Mouse (Mus musculus): ENCODE data around the gene Prtn3. TPM values are rescaled to one million over a fixed set of nuclear protein-coding genes. Genes with fewer than 3 reads are reported as not detected.

Gene Prtn3
- total RNA-seq, 1 experiment from 2014 or later = 1.0 TPM

DNA sequence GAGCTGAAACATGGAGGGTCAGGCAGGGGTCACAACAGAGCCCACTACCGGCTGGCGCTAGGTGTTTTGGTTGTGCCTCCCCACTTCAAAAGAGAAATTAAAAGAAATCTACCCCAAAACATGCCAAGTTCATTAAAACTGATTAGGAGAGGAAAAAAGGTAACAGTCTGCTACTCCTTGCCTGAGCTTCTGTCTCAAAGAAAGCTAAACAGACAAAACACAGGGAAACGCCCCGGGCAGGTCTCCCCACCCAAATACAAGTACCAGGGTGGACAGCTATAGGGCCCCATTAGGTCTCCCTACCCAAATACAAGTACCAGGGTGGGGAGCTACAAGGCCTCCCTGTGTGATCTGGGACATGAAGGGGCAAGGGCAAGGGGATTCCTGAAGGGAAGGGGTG is 36.3 kb downstream of the Prtn3 start, which contains the start of gene Gm26602:
Gm26602 (plus strand) TSS at position 301 of the 400 bp plus-strand sequence.
- no peak for DNase-seq

DNA sequence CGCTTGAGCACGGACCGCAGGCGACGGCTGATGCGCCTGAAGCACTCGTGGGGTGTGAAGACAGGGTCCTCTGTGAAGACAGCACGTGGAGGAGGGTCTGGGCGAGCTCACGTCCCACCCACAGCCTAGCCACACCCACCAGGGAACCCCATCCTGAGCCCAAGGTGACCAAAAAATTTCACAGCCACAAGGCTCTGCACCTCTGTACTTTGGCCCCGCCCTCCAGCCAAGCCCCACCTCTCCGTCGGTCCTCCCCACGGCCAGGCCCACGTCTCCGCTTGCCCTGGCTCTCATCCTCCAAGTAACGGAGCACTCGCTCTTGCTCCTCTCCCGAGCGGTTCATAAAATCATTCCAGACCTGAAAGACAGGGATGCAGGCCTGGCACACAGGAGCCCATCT is 38.1 kb downstream of the Prtn3 start:
- DNase-seq = no peak

DNA sequence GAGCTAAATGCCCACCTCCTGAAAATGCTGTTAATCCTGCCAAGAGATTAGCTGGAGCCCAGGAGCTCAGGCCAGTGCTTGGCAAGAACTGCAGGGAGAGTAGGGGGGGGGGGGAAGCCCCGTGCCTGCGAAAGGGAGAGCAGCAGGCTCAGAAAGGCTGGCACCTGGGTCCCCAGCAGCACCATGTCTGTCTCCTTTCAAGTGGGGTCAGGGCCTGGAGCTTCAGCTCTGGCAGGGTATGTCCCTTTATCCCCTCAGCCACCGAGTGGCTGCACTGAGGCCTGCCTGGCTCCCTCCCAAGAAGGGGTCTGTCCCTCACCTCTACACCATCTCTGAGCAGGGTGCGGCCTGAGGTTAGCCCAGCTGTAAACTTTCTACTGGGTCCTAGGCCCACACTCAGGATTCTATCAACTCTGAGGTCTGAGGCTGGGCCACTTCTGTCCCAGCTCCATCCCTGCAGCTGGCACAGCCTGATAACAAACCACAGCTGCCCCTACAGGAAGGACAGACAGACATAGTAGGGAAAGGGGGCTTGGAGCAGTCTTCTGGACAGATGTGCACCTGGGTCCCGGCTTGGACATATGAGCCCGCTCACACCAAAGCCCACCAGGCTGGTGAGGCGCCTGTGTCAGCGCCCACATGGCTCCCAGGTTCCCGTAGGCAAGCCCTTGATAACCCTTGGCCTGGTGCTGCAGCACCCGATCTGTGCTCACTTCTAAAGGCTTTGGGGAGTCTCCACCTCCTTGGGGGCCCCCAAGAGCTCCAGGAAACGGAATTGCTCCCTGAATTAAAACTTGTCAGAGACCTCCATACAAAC is 40.1 kb downstream of the Prtn3 start:
- no peak for DNase-seq

DNA sequence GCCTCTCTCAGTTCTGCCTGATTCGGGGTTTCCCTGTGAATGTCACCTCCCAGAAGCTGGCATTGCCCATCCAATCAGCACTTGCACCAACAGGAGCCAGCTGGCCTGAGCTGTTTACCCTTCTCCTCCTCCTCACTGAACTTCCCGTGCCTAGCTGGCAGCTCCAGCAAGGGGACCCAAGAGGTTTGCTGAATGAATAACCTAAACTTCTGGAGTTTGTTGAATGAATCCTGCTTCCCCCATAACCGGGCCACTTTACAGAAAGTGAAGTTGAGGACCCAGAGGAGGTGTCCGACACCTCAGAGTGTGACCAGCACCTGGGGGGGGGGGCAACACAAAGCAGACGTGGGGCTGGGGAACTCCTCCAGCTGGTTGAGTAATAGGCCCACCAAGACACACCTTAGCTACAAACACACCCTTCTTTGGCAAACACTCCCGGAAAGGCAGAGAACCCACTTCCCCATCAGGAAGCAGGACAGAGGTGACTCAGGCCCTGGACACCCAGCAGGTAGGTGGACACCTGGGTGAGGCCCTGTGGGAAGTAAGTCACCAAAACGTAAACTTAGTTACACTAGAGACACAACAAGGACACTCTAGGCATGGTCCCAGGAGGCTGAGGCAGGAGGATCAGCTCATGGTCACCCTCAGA is 40.8 kb downstream of the Prtn3 start:
- DNase-seq = peak; percentile 58

DNA sequence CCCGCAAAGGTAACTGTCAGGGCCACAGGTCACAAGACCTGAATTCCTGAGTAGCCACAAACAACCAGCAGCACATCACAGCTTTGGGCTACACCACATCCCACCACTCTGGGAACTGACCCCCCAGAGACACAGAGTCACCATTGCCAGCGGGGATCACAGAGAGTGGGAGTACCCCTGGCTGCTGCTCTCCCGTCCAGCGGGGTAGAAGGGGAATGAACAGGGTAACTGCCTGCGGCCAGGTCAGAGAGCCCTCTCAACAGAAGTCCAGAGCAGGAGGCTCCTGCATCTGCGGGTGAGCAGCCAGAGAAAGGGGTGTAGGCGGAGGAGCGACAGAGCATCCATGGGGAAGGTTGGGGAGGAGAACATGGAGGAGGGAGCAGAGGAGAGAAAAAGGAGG is 41.8 kb downstream of the Prtn3 start:
- DNase-seq = peak; percentile 34

DNA sequence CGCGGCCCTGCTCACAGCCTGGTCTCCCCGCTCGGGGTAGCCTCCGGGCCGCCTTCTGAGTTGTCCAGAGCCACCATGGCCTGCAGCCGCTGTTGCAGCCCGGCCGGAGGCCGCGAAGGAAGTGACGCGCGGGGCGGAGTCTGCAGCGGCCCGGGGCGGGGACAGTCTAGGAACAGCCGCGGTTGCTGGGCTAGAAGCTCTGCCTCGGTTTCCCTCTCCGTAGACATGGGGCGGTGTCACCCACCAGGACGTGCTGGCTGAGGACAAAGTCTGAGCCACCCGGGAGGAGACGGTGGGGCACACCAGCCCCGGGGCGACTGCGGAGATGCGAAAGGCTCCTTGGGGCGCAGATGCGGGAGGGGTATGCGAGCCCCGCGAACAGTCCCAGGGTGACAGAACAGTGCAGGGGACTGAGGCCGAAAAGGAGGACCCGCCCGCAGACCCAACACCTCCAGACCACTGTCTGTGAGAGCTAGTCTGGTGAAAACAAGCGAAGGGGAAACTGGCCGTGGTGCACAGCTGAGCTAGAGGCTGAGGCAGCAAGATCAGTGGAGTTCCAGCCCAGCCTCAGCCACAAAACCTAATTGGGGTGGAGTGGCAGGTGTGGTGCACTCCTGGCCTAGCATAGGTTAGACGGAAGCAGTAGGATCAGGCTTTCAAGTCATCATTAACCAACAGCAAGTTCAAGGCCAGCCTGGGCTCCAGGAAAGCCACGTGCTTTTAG is 42.7 kb downstream of the Prtn3 start, which contains the start of gene Kiss1r:
Kiss1r (plus strand) TSS at position 164 of the 724 bp plus-strand sequence.
- peak; percentile 95 for DNase-seq

DNA sequence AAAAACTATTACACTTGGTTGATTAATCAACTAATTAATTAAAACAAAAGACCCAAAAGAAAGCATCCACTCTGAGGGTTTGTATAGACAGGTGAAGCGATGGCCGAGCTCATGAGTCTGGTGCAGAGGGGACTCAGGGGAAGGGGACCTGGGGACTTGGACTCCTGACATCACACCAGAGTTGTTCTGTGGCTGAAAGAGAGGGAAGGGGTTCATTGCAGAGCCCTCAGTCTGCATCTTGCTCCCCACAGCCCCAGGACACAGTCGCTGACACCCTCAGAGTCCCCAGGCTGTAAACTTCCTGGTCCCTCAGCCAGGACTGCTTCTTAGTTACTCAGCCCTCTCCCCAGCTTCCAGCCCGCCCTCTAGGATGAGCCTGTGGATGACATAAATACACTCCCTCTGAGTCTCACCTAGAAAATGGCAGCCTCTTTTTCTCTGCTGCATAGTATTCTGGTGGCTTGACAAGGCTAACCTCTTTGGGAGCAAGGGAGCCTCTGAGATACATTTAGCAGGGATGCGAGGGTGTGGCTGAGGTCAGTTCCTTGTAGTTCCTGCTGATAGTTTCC is 43.3 kb downstream of the Prtn3 start:
- no peak for DNase-seq

DNA sequence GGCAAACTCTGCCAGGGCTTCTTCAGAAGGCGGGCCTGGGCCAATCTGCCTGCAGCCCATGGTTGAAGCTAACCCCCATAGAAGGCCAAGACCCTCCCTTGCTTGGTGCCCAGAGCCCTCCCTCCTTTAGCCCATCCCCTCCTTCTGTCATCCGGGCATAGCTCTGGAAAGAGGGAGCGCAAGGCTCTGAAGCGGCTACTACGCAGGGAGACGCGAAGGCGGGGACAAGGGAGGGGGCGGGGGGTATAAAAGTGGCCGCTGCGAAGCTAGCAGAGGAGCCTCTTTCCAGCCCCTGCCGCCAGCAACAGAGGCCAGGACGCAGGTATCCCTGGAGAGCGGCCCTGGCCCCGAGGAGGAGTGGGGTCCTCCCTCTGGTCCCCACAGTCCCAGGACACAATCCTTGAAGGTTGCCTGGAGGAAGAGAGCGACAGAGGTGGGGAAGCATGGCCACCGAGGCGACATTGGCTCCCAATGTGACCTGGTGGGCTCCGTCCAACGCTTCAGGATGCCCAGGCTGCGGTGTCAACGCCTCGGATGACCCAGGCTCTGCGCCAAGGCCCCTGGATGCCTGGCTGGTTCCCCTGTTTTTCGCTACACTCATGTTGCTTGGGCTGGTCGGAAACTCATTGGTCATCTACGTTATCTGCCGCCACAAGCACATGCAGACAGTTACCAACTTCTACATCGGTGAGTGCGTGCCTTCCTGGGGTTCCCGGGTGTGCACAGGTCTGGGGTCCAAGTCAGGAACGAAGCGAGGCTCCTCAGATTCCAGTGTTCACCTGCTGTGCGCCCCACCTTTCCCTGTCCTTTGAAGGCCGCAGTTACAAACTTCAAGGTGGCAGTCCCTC is 44.2 kb downstream of the Prtn3 start:
- peak; percentile 56 for DNase-seq

DNA sequence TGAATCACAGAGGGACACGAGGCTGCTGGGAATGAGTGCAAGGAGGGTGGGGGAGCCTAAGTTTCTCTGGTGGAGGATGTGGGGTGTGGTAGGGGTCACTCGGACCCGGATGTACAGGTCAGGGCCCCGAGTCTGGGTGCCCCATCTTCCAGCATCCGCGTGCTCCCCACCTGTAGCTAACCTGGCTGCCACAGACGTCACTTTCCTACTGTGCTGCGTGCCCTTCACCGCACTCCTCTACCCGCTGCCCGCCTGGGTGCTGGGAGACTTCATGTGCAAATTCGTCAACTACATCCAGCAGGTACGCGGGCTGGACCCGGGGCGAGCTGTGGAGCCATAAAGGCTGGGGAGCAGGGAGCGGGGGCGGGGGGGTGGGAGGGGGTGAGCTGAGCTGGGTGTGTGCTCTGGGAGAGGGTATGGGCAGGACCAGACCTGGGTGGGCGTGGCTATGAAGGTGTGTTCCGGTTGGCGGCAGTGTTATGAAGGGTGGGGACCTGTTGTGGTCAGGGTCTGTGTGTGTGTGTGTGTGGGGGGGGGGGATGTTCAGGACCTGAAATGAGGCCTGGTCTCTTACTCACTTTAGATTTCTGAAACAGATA is 45.1 kb downstream of the Prtn3 start:
- DNase-seq = no peak

DNA sequence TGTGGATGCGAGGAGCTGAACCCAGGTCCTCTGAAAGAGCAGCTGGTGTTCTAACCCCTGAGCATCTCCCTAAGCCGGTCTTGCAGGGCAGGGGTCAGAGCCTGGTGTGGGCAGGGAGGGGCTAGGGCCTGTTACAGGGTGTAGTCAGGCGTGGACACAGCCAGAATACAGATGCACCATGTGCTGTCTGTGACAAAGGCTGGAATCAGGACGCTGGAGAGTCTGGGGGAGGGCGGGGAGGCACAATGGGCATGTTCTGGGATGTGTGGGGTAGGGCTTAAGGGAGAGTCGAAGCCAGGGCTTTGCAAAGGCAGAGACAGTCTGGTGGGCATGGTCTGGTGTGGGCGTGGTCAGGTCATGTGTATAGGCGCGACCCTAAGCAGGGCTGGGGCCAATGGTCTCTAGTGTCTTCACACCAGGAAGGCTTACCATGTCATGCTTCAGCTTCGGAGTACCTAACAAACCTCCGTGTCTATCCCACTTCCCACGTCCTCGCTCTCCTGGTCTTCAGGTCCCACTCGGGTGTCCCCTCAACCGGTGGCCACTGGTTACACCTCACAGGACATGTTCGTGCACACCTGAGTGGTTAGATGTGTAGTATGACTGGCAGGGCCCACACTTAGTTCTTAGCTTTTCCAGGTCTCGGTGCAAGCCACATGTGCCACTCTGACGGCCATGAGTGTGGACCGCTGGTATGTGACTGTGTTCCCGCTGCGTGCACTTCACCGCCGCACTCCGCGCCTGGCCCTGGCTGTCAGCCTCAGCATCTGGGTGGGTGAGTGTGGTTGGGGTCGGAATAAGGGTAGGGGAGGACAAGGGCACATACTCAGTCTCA is 46.0 kb downstream of the Prtn3 start:
- DNase-seq = no peak

DNA sequence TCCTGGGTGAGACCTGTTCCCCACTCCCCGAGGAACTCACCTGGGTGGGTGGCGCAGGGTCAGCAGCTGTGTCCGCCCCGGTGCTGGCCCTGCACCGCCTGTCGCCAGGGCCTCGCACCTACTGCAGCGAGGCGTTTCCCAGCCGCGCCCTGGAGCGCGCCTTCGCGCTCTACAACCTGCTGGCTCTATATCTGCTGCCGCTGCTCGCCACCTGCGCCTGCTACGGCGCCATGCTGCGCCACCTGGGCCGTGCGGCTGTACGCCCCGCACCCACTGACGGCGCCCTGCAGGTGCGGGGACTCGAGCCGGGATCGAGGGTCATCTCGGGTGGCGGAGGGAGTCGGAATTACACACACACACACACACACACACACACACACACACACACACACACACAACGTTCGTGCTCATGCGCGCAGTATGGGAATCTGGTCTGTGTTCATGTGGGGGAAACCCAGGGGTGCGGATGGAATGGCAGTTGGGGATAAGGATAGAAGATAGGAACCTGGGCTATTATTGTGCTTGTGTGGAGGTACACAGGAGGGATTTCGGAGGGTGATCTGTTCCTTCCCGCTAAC is 46.8 kb downstream of the Prtn3 start, which contains the start of gene R3hdm4:
R3hdm4 (minus strand) TSS at position 251 of the 578 bp plus-strand sequence.
- DNase-seq = no peak

DNA sequence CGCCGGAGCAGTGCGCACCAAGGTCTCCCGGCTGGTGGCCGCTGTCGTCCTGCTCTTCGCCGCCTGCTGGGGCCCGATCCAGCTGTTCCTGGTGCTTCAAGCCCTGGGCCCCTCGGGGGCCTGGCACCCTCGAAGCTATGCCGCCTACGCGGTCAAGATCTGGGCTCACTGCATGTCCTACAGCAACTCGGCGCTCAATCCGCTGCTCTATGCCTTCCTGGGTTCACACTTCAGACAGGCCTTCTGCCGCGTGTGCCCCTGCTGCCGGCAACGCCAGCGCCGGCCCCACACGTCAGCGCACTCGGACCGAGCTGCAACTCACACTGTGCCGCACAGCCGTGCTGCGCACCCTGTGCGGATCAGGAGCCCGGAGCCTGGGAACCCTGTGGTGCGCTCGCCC is 47.3 kb downstream of the Prtn3 start:
- DNase-seq = peak; percentile 43

DNA sequence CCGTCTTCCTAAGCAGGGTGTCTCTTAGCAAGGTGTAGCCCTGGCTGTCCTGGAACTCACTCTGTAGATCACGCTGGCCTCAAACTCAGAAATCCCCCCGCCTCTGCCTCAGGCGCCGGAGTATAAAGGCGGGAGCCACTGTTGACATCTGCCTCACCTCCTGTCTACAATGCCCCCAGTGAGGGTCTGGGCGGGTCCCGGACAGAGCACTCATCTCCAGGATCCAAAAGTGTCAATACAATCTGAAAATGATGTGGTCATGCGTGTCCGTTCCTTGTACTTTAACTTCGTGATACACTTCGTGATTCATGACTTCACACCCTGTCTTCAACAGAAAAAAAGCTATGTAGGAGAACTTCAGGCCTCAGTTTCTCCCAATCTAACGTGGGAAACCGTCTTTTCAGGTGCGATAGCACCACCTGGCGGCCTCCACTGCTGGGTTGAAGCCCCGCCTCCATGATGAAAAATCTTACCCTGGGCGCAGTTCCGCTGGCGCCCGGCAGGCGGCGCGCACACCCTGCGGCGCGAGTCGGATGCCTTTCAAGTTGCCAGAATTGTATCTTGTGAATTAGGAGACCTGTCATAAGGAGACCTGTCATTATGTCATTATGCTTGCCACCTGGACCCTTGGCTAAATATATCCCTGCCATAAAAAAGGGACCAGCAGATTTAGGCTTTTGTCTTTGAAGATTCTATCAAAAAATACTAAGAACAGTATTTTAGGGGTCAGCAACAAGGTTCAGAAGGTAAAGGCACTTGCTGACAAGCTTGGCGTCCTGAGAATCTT is 50.9 kb downstream of the Prtn3 start:
- peak; percentile 94 for DNase-seq

DNA sequence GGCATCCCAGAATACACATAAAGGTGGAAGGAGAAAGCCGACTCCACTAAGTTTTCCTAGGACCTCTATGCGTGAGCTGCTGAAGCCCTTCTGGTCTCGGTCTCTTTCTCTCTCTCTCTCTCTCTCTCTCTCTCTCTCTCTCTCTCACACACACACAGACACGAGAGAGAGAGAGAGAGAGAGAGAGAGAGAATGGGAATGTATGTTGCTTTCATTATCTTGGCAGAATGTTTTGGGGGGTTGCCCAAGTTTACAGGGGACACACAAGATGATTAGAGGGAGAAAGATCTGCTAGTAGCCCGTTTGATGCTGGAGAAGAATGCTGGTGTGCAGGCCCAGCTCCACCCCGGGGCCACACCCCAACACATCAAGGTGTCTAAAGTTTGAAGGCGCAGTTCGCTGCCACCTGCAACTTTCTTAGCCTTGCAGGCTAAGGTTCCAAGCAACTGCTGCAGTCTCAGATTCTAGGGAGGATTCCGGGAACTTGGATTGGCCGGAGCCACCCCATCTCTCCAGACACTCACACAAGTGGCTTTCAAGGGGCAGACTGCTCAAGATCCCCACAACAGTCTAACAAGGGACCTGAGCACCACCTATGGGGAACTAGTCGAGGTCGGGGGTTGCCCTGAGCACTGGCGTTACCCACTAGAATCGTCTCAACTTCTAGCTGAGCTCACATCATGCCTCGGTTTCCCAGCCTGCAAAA is 51.7 kb downstream of the Prtn3 start:
- no peak for DNase-seq

DNA sequence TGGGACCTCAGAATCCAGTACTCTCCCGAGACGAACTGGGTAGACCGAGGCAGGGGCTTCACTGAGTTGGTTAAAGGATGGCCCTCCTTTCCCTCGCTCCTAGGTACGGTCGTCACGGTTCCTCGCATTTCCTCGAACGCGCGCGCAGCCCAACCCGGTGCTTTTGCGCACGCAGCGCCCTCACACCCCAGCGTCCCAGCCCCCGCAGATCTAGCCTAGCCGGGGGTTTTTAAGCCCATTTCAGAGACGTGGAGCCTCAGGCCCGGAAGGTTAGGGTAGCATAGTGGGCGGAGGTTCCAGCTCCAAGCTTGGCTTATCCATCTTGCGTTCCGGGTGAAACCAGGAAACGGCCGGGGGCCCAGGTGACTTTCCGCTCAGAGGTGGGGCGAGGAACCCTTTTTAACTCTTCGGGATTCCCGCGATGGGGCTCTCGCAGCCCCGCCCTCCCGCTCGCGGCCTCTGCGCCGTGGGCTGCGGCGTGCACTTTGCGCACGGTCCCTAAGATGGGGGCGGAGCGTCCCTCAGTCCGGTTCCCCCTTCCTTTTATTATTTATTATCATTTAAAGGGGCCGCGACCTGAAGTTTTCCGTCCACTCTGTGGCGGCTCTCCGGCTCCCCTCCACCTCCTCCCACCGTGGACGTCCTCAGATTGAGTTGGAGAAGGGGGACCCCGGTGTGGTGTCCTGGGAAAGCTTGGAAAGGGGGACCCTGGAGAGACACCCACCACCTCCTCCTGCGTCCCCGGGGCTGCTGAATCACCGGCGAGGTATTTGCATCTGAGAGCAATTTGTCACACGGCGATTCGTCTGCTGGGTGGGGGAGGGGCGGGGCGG is 52.4 kb downstream of the Prtn3 start, which contains the start of gene Arid3a:
Arid3a (plus strand) TSS at position 553 of the 833 bp plus-strand sequence.
- peak; percentile 92 for DNase-seq

DNA sequence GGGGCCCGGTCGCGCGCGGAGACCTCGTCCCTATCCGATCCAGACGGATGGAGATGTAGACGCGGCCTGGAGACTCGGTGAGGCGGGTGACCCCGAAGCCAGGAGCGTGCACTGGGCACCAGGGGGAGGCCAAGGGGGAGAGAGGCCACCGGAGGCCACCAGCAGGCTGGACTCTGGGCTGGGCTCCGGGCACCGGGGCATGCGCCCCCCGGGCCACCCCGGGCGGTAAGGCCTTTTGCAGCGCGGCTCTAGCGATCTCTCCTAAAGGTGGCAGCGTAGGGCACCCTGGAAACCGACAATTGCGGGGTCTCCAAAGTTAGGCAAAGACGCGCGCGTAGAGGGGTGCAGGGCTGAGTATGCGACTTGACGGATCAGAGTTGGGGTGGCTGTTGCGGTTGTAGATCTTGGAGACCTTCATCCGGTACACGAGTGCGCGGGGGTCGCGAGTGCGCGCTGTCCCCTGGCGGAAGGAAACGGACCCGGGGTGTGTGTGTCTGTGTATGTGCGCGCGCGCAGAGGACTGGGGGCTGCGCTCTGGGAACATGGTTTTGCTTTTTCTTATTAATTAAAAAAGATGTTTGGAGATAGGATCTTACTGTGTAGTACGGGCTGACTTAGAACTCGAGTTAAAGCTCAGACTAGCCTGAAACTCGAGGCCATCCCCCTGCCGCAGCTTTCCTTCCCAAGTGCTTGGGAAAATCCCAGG is 53.2 kb downstream of the Prtn3 start:
- peak; percentile 75 for DNase-seq
